Mouse (Mus musculus): ENCODE measurements around the gene Itprip. TPM values are rescaled to one million over a fixed set of nuclear protein-coding genes. Genes with fewer than 3 reads are reported as not detected.

Gene Itprip
- polyA plus RNA-seq, 1 experiment from 2014 or later: 4.3 TPM

DNA sequence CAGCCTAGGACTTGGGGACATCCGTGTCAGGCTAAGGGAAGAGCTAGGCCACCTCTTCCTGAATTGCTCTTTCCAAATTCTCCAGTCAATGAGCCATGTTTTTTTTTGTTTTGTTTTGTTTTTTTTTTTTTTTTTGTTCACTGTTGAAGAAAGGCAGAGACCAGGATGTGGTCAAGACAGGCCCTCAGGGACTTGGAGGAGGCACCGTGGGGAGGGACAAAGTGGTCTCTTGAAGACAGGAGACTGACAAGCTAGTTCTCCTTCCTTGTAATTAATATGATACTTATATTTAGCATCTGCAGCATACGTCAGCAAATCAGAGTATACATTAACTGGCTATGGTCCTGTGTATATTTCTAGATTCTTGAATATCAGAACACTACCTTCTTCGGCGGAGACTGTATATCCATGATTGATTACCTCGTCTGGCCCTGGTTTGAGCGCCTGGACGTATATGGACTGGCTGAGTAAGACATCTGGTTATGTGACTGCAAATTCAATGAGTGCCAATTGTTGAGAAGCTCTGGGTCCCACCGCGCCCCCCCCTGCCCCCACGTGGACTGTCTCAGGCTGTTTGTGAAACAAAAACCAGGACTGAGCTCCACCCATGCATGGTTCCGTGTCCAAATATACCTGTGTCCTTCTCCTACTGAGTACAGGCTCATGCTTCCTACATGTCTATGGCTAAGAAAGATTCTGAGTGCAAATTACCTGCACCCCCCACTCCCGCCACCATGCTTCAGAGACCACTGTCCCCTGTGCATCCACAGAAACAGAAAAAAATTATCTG is 34.6 kb downstream of the Itprip start:
- Histone ChIP-seq H3K36me3 (ENCODE audit: control insufficient read depth, insufficient read depth) (no peaks in the 10 kb centered on the region), H3K27me3 (ENCODE audit: control insufficient read depth, insufficient read depth, low read depth, low read length) (no peaks in the 10 kb centered on the region), H3K9ac (ENCODE audit: low read depth, low read length) (no peak overlapping the region), H3K4me1 (ENCODE audit: control insufficient read depth, low read depth, low read length) (no peaks in the 10 kb centered on the region), H3K4me3 (ENCODE audit: low read depth, low read length) (no peak overlapping the region), H3K4me2 (ENCODE audit: low read depth, low read length) (no peak overlapping the region), H3K9me3 (replicated peaks; ENCODE audit: control insufficient read depth, low read length) (no peaks in the 10 kb centered on the region), H3K27ac (ENCODE audit: low read length) (no peak overlapping the region)
- 53% methylated on average over 13 of the region's 13 CpGs for WGBS (ENCODE audit: insufficient replicate concordance)
- no peak for ATAC-seq (ENCODE audit: low read depth)

DNA sequence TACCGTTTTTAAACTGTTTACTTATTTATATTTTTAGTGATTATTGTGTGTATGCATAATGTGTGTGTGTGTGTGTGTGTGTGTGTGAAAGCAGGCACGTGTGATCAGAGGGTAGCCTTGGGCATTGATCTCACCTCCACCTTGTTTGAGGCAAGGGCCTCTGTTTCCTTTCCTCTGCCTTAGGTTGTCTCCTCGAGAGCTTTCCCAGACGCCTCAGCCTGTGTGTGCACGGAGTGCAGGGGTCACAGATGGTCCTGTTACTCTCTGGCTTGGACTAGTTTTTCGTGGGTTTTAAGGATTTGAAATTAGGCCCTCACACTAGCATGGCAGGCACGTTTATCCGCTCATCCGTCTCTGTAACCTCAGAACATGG is 36.2 kb downstream of the Itprip start:
- H3K27me3 ChIP-seq (ENCODE audit: control insufficient read depth, insufficient read depth, low read depth, low read length): no peaks in the 10 kb centered on the region
- no peaks in the 10 kb centered on the region for H3K9me3 ChIP-seq (replicated peaks; ENCODE audit: control insufficient read depth, low read length)
- no peak for ATAC-seq (ENCODE audit: low read depth)

DNA sequence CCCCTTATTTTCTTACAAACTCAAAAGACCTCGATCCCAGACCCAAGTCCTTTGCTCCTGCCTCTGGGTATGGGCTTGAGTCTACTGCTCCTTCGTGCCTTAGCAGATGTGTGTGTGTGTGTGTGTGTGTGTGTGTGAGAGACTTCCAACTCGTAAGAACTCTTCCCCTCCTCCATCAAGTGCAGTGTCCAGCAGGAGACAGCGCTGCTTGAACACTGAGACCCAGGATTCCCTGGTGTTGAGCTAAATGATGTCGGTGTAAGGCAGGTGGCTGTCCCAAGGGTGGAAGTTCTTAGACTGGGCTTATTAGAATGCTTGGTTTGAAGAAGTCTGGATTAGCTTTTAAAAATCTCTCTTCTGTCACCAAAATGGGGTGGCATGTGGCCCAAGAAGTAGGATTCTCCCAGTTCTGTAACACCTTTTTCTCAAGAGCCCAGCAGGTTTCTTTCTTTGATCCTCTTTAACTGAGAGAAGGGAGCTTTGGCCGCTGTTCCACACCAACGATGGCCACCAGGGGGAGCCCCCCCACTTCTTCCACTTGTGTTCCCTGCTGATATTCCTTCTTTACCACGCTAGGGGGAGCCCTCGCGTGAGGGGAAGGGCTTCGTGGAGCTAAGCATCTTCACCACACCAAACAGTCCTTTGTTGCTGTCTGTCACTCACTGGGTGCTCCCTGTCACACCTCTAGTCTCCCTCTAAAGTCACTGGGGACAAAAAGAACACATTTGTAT is 36.8 kb downstream of the Itprip start:
- no peaks in the 10 kb centered on the region for H3K9me3 ChIP-seq (replicated peaks; ENCODE audit: control insufficient read depth, low read length)
- H3K4me2 ChIP-seq (ENCODE audit: low read depth, low read length): no peak overlapping the region
- H3K27me3 ChIP-seq (ENCODE audit: control insufficient read depth, insufficient read depth, low read depth, low read length): no peaks in the 10 kb centered on the region
- no peak overlapping the region for H3K27ac ChIP-seq (ENCODE audit: low read length)
- ATAC-seq (ENCODE audit: low read depth): peak; percentile 50; the same call in 1 of the 2 replicates
- WGBS (ENCODE audit: insufficient replicate concordance): 19% methylated on average over 11 of the region's 11 CpGs
- H3K4me1 ChIP-seq (ENCODE audit: control insufficient read depth, low read depth, low read length): no peaks in the 10 kb centered on the region
- no peak overlapping the region for H3K9ac ChIP-seq (ENCODE audit: low read depth, low read length)
- H3K4me3 ChIP-seq (ENCODE audit: low read depth, low read length): no peak overlapping the region
- H3K36me3 ChIP-seq (ENCODE audit: control insufficient read depth, insufficient read depth): no peaks in the 10 kb centered on the region

More for the DNA sequence above, 36.2 kb downstream of the Itprip start:
- Histone ChIP-seq H3K4me2 (ENCODE audit: low read depth, low read length) (no peak overlapping the region), H3K9ac (ENCODE audit: low read depth, low read length) (no peak overlapping the region), H3K36me3 (ENCODE audit: control insufficient read depth, insufficient read depth) (no peaks in the 10 kb centered on the region), H3K27ac (ENCODE audit: low read length) (no peak overlapping the region), H3K4me1 (ENCODE audit: control insufficient read depth, low read depth, low read length) (no peaks in the 10 kb centered on the region), H3K4me3 (ENCODE audit: low read depth, low read length) (no peak overlapping the region)
- 49% methylated on average over 9 of the region's 9 CpGs for WGBS (ENCODE audit: insufficient replicate concordance)

DNA sequence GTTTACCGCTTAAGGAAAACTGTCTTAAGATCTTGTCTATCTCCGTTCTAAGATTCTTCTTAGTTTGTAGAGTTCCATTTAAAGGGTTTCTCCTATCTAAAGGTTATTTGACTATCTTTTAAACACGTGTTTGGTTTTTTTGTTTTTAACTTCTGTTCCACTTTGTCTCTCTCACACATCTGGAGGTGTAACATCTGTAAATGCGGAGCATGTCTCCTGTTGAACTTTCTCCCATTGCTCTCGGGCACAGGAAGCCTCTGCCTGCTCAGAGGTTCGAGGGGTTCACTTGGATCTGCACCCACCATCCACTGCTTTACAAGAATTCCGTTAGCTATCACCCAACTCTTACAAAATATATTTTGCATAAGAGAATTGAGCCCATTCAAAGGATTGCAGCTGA is 37.6 kb downstream of the Itprip start:
- Histone ChIP-seq H3K27ac (ENCODE audit: low read length) (no peak overlapping the region), H3K9me3 (replicated peaks; ENCODE audit: control insufficient read depth, low read length) (no peaks in the 10 kb centered on the region), H3K27me3 (ENCODE audit: control insufficient read depth, insufficient read depth, low read depth, low read length) (no peaks in the 10 kb centered on the region), H3K36me3 (ENCODE audit: control insufficient read depth, insufficient read depth) (no peaks in the 10 kb centered on the region), H3K4me2 (ENCODE audit: low read depth, low read length) (no peak overlapping the region), H3K4me1 (ENCODE audit: control insufficient read depth, low read depth, low read length) (no peaks in the 10 kb centered on the region), H3K4me3 (ENCODE audit: low read depth, low read length) (no peak overlapping the region), H3K9ac (ENCODE audit: low read depth, low read length) (no peak overlapping the region)
- 58% methylated on average over 7 of the region's 7 CpGs for WGBS (ENCODE audit: insufficient replicate concordance)
- ATAC-seq (ENCODE audit: low read depth): no peak

DNA sequence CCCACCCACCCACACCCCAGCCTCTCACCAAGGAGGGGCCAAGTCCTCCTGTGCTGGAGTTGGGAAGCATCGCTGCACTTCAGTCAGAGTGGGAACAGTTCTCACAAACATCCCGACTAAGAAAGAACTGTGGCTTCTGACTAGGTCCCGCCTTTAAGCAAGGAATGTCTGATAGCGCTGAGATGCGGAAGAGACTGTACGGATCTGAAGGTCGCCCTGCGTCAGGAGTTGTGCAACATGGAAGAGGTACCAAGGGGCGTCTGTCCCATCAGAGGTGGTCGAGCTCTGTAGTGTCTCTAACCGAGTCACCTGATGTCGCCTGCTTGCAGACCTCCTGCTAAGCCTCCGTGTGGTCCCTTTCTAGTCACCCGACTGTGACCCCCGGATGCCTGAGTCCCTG is 42.8 kb downstream of the Itprip start:
- no peak for ATAC-seq (ENCODE audit: low read depth)

DNA sequence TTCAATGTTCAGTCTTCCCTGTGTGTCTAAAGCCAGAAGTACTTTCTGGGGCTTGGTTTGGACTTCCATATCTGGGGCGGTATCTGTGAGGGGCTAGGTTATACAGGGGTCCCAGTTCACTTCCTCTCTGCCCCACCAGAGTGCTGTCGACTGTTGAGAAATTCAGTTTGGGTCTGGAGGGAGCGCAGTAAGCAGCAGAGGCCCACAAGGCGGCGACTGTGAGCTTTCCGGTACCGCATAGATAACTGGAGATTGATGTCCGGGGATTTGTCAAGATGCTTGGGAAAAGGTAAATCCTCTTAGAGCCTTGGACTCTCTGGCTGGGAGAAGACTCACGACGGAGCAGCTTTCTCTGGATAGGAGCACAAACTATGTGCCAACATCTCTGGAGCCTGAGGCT is 47.6 kb downstream of the Itprip start:
- H3K9me3 ChIP-seq (replicated peaks; ENCODE audit: control insufficient read depth, low read length): no peaks in the 10 kb centered on the region
- 30% methylated on average over 10 of the region's 10 CpGs for WGBS (ENCODE audit: insufficient replicate concordance)
- H3K27ac ChIP-seq (ENCODE audit: low read length): no peak overlapping the region
- H3K4me3 ChIP-seq (ENCODE audit: low read depth, low read length): no peak overlapping the region
- H3K4me1 ChIP-seq (ENCODE audit: control insufficient read depth, low read depth, low read length): no peaks in the 10 kb centered on the region
- no peaks in the 10 kb centered on the region for H3K36me3 ChIP-seq (ENCODE audit: control insufficient read depth, insufficient read depth)
- no peak for ATAC-seq (ENCODE audit: low read depth)
- H3K4me2 ChIP-seq (ENCODE audit: low read depth, low read length): no peak overlapping the region
- no peak overlapping the region for H3K9ac ChIP-seq (ENCODE audit: low read depth, low read length)
- no peaks in the 10 kb centered on the region; the same call in 1 of the 2 replicates for H3K27me3 ChIP-seq (ENCODE audit: control insufficient read depth, insufficient read depth, low read depth, low read length)

More for the DNA sequence above, 42.8 kb downstream of the Itprip start:
- no peaks in the 10 kb centered on the region for H3K36me3 ChIP-seq (ENCODE audit: control insufficient read depth, insufficient read depth)
- H3K27ac ChIP-seq (ENCODE audit: low read length): no peak overlapping the region
- H3K9me3 ChIP-seq (replicated peaks; ENCODE audit: control insufficient read depth, low read length): no peaks in the 10 kb centered on the region
- no peak overlapping the region for H3K4me2 ChIP-seq (ENCODE audit: low read depth, low read length)
- no peak overlapping the region for H3K9ac ChIP-seq (ENCODE audit: low read depth, low read length)
- no peaks in the 10 kb centered on the region for H3K4me1 ChIP-seq (ENCODE audit: control insufficient read depth, low read depth, low read length)
- 51% methylated on average over 15 of the region's 15 CpGs for WGBS (ENCODE audit: insufficient replicate concordance)
- H3K27me3 ChIP-seq (ENCODE audit: control insufficient read depth, insufficient read depth, low read depth, low read length): no peaks in the 10 kb centered on the region
- no peak overlapping the region for H3K4me3 ChIP-seq (ENCODE audit: low read depth, low read length)

DNA sequence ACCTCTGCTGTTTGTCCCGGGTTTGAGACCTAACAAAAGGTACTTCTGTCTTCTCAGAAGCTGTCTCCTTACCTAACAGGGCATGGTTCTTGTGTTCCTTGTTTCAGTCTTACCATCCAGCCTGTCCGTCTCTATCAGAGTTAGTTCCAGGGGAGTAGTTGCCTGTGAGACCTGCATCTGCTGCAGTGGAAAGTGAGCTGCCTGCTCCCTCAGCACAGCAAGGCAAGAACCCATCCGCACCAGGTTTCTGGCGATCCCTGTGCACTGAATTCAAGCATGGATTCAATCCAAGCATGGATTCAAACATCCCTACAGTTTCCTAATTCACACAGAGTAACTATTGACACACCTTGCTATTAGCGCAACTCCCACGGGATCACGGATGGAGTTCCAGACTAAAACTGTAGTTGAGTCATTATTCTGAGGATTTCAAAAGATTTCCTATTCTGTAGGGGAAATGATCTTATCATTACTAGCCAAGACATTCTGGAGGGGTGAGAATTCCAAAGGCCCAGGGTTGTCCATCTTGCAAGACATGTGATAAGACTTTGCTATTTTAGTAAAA is 48.9 kb downstream of the Itprip start:
- H3K9ac ChIP-seq (ENCODE audit: low read depth, low read length): no peak overlapping the region
- 62% methylated on average over 7 of the region's 7 CpGs for WGBS (ENCODE audit: insufficient replicate concordance)

DNA sequence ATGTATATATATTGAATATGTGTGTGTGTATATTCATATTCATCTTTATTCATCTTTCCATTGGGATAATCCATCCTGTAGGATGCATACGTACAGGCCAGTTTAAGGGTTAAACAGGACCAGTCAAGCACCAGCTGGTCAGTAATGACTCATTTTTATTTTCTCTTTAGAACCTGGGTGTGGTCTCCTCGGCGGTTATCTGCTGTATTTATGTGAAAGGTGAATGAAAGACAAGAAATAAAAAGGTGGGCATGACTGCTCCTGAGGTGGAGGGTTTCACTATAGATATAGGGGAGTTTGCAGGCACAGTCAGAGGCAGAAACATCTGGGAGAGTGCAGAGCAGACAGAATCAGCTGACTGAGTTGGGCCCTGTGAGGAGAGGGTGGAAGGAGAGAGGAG is 49.6 kb downstream of the Itprip start:
- Histone ChIP-seq H3K9me3 (replicated peaks; ENCODE audit: control insufficient read depth, low read length) (no peaks in the 10 kb centered on the region), H3K4me3 (ENCODE audit: low read depth, low read length) (no peak overlapping the region), H3K4me2 (ENCODE audit: low read depth, low read length) (no peak overlapping the region), H3K36me3 (ENCODE audit: control insufficient read depth, insufficient read depth) (no peaks in the 10 kb centered on the region), H3K27ac (ENCODE audit: low read length) (no peak overlapping the region), H3K9ac (ENCODE audit: low read depth, low read length) (no peak overlapping the region), H3K27me3 (ENCODE audit: control insufficient read depth, insufficient read depth, low read depth, low read length) (no peaks in the 10 kb centered on the region; the same call in 1 of the 2 replicates), H3K4me1 (ENCODE audit: control insufficient read depth, low read depth, low read length) (peaks cover 2% of the 10 kb centered on the region; the same call in 1 of the 2 replicates)
- WGBS (ENCODE audit: insufficient replicate concordance): 50% methylated on average over 3 of the region's 3 CpGs
- ATAC-seq (ENCODE audit: low read depth): no peak

More for the DNA sequence above, 48.9 kb downstream of the Itprip start:
- Histone ChIP-seq H3K36me3 (ENCODE audit: control insufficient read depth, insufficient read depth) (no peaks in the 10 kb centered on the region), H3K9me3 (replicated peaks; ENCODE audit: control insufficient read depth, low read length) (no peaks in the 10 kb centered on the region), H3K4me2 (ENCODE audit: low read depth, low read length) (no peak overlapping the region), H3K27me3 (ENCODE audit: control insufficient read depth, insufficient read depth, low read depth, low read length) (no peaks in the 10 kb centered on the region; the same call in 1 of the 2 replicates), H3K4me3 (ENCODE audit: low read depth, low read length) (no peak overlapping the region), H3K4me1 (ENCODE audit: control insufficient read depth, low read depth, low read length) (no peaks in the 10 kb centered on the region; the same call in 1 of the 2 replicates), H3K27ac (ENCODE audit: low read length) (no peak overlapping the region)
- no peak for ATAC-seq (ENCODE audit: low read depth)

DNA sequence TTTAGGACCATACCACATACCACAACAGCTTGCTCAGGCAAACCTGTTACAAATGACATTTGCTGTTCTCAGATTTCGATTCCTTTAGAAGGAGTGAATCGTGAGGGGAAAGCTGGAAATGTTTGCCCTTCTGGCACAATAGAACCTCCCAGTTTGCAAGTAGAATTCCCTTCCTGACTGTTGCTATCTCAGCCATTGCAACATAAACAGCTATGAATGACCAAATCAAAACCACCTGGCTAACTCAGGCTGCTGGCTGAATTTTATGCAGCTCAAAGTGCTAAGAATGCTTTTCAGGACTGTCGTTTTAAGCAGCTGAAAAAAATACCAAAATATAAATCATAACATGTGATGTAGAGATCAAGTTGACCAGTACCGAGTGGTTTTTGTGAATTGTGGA is 50.1 kb downstream of the Itprip start:
- no peak overlapping the region for H3K4me3 ChIP-seq (ENCODE audit: low read depth, low read length)
- no peaks in the 10 kb centered on the region for H3K36me3 ChIP-seq (ENCODE audit: control insufficient read depth, insufficient read depth)
- H3K27me3 ChIP-seq (ENCODE audit: control insufficient read depth, insufficient read depth, low read depth, low read length): no peaks in the 10 kb centered on the region; the same call in 1 of the 2 replicates
- no peaks in the 10 kb centered on the region for H3K9me3 ChIP-seq (replicated peaks; ENCODE audit: control insufficient read depth, low read length)
- H3K9ac ChIP-seq (ENCODE audit: low read depth, low read length): no peak overlapping the region
- no peak for ATAC-seq (ENCODE audit: low read depth)
- H3K4me2 ChIP-seq (ENCODE audit: low read depth, low read length): no peak overlapping the region
- WGBS (ENCODE audit: insufficient replicate concordance): 49% methylated on average over 4 of the region's 4 CpGs
- no peak overlapping the region for H3K27ac ChIP-seq (ENCODE audit: low read length)
- peaks cover 2% of the 10 kb centered on the region; the same call in 1 of the 2 replicates for H3K4me1 ChIP-seq (ENCODE audit: control insufficient read depth, low read depth, low read length)

All from liver, embryonic 16.5 days (tissue).